Mouse (Mus musculus): ENCODE data around the gene Serpinb9. TPM values are rescaled to one million over a fixed set of nuclear protein-coding genes. Genes with fewer than 3 reads are reported as not detected.
"Not testable (repeated sequence)": the region's sequence is repeated elsewhere in the genome, so short reads cannot be mapped to it uniquely, and the experiment has no call there.

Gene Serpinb9
- polyA plus RNA-seq (2014; fragmentation: Nextera tagmentation; extraction: Ambion mirVana): 9.5 and 9.7 TPM in 2 replicates

DNA sequence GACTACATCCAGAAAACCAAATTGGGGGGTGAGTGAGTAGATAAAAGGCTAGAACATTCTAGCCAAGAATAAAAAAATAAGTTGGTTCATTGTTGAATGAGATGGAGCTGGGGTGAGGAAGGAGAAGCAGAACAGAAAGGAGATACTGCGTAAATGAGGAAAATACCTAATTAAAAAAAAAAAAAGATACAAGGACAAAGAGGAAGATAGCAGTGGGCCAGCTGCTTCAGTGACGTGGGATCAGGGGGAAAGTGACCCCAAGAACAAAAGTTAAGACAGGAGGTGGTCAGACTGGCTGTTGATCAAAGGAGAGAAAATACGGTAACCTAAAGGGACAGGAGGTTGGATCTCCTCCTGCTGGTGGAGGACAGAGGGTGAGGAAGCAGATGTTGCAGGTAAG lies at the start of gene Serpinb9:
Gene Serpinb9 (plus strand): TSS at position 301 of the 400 bp plus-strand sequence.
- Histone ChIP-seq H3K4me3 (ENCODE audit: low read depth, low read length) (peak within 1 kb of the TSS; percentile 22), H3K4me2 (replicated peaks; ENCODE audit: low read depth, low read length) (peak within 1 kb of the TSS; percentile 44), H3K9me3 (ENCODE audit: control insufficient read depth, low read depth, low read length) (no peaks in the 10 kb centered on the region), H3K27ac (ENCODE audit: low read length) (peak within 1 kb of the TSS; percentile 87), H3K4me1 (ENCODE audit: control insufficient read depth, insufficient read depth, low read length) (peaks cover 13% of the 10 kb centered on the region; the same call in 1 of the 2 replicates), H3K9ac (replicated peaks; ENCODE audit: low read depth, low read length) (no peak within 1 kb of the TSS), H3K36me3 (ENCODE audit: control insufficient read depth, insufficient read depth, low read length) (no peaks in the 10 kb centered on the region), H3K27me3 (ENCODE audit: control insufficient read depth, insufficient read depth, low read length) (no peaks in the 10 kb centered on the region)
- ATAC-seq (ENCODE audit: insufficient number of reproducible peaks, insufficient read depth, low FRiP score, low read depth): no peak
- WGBS: 86% methylated on average over 3 of the region's 3 CpGs

DNA sequence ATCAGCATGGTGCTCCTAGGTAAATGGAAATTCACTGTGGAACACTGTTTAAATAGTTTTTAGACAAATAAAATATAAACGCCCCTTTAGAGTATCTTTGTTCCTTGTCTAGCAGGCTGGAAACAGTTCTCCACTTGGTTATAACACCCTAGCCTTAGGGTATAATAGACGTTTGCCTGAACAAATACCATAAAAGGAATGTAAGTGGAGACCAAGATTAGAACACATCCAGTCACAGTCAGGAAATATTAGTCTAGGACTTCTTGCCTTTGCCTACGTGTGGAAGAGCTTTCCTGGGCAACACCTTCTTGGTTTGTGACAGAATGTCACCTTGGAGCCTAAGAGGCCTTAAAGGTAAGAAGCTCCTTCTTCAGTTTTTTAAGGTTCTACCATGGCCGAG lies 46.5 kb upstream of the Serpinb9 start:
- Histone ChIP-seq H3K27me3 (ENCODE audit: control insufficient read depth, insufficient read depth, low read length) (no peaks in the 10 kb centered on the region), H3K27ac (ENCODE audit: low read length) (no peak overlapping the region), H3K4me2 (replicated peaks; ENCODE audit: low read depth, low read length) (no peak overlapping the region), H3K9ac (replicated peaks; ENCODE audit: low read depth, low read length) (no peak overlapping the region), H3K36me3 (ENCODE audit: control insufficient read depth, insufficient read depth, low read length) (no peaks in the 10 kb centered on the region), H3K9me3 (ENCODE audit: control insufficient read depth, low read depth, low read length) (no peaks in the 10 kb centered on the region), H3K4me1 (ENCODE audit: control insufficient read depth, insufficient read depth, low read length) (no peaks in the 10 kb centered on the region), H3K4me3 (ENCODE audit: low read depth, low read length) (no peak overlapping the region)
- no peak for ATAC-seq (ENCODE audit: insufficient number of reproducible peaks, insufficient read depth, low FRiP score, low read depth)
- WGBS: 60% methylated on average over 4 of the region's 4 CpGs

DNA sequence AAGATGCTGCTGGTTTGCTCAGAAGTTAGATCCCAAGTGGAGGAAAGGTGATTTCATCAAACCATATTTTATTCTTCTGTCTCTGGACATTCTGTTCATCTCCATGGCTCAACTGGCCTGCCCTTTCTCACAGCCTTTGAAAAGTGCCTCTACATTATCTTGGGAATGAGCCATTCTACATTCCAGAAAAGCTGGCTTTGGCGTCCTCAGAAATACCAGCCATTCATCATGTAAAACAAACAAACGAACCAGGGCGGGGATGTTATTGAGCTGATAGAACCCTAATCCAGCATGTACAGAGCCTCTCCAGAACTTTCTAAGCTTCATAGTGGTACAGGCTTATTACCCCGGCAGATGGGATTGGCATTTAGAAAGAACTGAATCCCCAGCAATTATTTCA lies 45.1 kb upstream of the Serpinb9 start:
- Histone ChIP-seq H3K4me3 (ENCODE audit: low read depth, low read length) (no peak overlapping the region), H3K9ac (replicated peaks; ENCODE audit: low read depth, low read length) (no peak overlapping the region), H3K36me3 (ENCODE audit: control insufficient read depth, insufficient read depth, low read length) (no peaks in the 10 kb centered on the region), H3K9me3 (ENCODE audit: control insufficient read depth, low read depth, low read length) (no peaks in the 10 kb centered on the region), H3K27me3 (ENCODE audit: control insufficient read depth, insufficient read depth, low read length) (no peaks in the 10 kb centered on the region), H3K4me2 (replicated peaks; ENCODE audit: low read depth, low read length) (no peak overlapping the region), H3K4me1 (ENCODE audit: control insufficient read depth, insufficient read depth, low read length) (no peaks in the 10 kb centered on the region), H3K27ac (ENCODE audit: low read length) (no peak overlapping the region)
- ATAC-seq (ENCODE audit: insufficient number of reproducible peaks, insufficient read depth, low FRiP score, low read depth): no peak
- WGBS: 44% methylated on average over 4 of the region's 4 CpGs

DNA sequence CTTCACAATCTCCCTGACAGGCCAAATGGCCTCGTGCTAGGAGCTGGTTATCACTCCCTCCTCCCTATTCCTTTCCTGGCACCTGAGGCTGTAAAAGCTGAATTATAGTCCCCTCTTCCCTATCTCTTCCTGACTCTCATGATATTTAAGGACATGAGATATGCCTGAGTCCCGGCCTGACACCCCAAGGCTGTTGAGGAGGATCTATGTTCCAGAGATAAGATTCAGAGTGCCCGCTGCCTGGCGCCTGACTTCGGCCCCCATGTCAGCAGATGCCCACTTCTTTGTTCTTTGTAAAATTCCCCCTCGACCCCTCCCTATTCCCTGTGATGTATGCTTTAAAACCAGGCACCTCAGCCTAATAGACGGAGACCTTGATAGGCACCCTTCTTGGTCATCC lies 44.5 kb upstream of the Serpinb9 start:
- not testable (repeated sequence) for H3K4me1 ChIP-seq (ENCODE audit: control insufficient read depth, insufficient read depth, low read length)
- 74% methylated on average over 7 of the region's 7 CpGs for WGBS

DNA sequence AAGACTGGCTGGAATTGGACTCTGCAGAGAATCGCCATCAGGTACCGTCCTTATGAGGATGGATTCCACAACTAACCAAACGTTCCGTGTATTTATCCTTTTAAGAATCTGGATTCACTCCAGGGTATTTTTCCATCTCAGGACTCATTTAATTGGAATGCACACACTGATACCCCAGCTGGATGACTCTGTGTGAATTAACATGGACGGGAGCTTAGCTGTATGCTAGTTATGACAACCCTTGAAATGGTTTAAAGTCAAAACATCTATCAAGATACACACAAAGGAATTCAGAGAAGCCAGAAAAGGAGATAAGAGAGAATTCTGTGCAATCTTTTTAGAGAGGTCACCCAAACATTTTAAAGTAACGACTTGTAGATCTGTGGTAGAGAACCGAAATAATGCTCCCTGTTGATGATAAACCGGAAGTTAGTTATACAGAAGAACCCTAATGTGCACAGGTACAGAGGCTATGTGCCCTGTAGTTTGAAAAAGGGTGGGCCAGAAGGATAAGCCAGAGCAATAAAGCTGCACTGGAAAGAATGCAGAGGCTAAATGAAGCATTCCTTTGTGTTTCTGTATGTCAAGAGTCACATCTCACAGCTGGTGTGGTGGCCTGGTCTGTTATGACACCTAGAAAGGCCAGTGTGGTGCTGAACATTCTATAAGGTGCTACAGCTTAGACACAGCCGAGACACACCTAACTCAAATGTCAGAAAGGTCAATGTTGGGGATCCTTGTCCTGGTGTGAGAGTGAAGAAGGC lies 38.9 kb upstream of the Serpinb9 start:
- no peaks in the 10 kb centered on the region for H3K36me3 ChIP-seq (ENCODE audit: control insufficient read depth, insufficient read depth, low read length)
- H3K4me3 ChIP-seq (ENCODE audit: low read depth, low read length): no peak overlapping the region
- no peak for ATAC-seq (ENCODE audit: insufficient number of reproducible peaks, insufficient read depth, low FRiP score, low read depth)
- no peak overlapping the region for H3K9ac ChIP-seq (replicated peaks; ENCODE audit: low read depth, low read length)
- peaks cover 4% of the 10 kb centered on the region; the same call in 1 of the 2 replicates for H3K4me1 ChIP-seq (ENCODE audit: control insufficient read depth, insufficient read depth, low read length)
- 59% methylated on average over 9 of the region's 9 CpGs for WGBS
- no peak overlapping the region for H3K27ac ChIP-seq (ENCODE audit: low read length)
- H3K27me3 ChIP-seq (ENCODE audit: control insufficient read depth, insufficient read depth, low read length): no peaks in the 10 kb centered on the region
- no peaks in the 10 kb centered on the region for H3K9me3 ChIP-seq (ENCODE audit: control insufficient read depth, low read depth, low read length)
- no peak overlapping the region for H3K4me2 ChIP-seq (replicated peaks; ENCODE audit: low read depth, low read length)

More for the DNA sequence above, 44.5 kb upstream of the Serpinb9 start:
- not testable (repeated sequence) for H3K27me3 ChIP-seq (ENCODE audit: control insufficient read depth, insufficient read depth, low read length); ATAC-seq (ENCODE audit: insufficient number of reproducible peaks, insufficient read depth, low FRiP score, low read depth); H3K9ac ChIP-seq (replicated peaks; ENCODE audit: low read depth, low read length); H3K4me2 ChIP-seq (replicated peaks; ENCODE audit: low read depth, low read length); H3K9me3 ChIP-seq (ENCODE audit: control insufficient read depth, low read depth, low read length); H3K4me3 ChIP-seq (ENCODE audit: low read depth, low read length); H3K36me3 ChIP-seq (ENCODE audit: control insufficient read depth, insufficient read depth, low read length); H3K27ac ChIP-seq (ENCODE audit: low read length)

DNA sequence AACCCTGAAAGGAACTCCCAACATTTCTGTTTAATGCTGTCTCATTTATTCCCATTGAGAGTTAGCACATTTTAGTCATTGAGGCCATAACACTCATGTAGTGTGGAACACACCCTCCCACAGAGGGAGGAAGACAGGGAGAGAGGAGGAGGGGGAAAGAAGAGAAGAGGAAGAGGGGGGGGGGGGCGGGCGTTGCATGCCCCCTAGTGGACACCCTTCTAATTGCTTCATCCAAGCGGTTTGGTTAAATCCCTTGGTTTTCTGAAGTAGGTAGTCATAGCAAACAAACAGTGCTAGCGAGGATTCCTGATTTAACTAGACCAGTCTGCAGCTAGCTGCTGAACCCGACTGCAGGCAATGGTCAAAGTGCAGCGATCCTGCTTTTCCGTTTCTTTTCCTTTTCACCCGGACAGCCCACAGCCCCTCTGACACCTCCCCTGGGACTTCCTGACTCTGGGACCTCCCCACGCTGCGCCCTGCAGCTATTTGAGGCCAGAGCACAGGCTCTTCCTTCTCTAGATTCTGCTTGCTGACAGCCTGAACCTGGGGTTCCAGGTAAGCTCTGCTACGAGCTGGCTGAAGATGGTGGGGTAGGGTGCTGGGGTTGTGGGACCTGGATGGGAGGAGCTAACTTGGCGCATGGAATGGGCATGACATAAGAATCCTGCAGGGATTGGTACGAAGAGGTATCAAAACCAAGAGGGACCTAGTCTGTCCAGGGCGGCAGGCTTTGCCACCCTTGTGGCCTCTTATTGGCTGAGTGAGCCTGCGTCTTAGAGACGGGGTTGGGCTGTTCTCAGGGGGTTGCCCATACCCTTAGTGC lies 37.9 kb upstream of the Serpinb9 start, which contains the start of gene Serpinb6b:
Gene Serpinb6b (plus strand): TSS at position 221 of the 823 bp plus-strand sequence.
- ATAC-seq (ENCODE audit: insufficient number of reproducible peaks, insufficient read depth, low FRiP score, low read depth): peak; percentile 28; the same call in 1 of the 2 replicates

DNA sequence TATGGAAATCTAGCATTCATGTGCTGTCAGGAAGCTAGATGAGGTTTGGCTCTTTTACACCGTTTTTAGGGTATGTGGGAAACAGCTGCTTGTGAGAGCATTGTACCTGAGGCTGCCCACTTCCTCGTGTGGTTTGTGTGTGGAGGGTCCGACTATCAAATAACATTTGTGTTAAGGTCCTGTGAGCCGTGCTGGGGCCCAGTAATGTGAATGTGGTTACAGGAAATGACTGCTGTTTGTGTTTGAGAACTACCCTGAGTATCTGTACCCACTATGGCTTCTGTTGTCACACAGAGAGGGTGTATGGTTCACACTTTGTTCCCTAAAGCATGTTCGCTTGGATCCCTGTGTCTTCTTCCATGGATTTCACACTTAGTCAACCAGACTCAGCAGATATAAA lies 36.9 kb upstream of the Serpinb9 start:
- no peaks in the 10 kb centered on the region for H3K36me3 ChIP-seq (ENCODE audit: control insufficient read depth, insufficient read depth, low read length)
- no peaks in the 10 kb centered on the region for H3K27me3 ChIP-seq (ENCODE audit: control insufficient read depth, insufficient read depth, low read length)
- H3K4me2 ChIP-seq (replicated peaks; ENCODE audit: low read depth, low read length): no peak overlapping the region
- 70% methylated on average over 5 of the region's 5 CpGs for WGBS
- H3K9ac ChIP-seq (replicated peaks; ENCODE audit: low read depth, low read length): no peak overlapping the region
- H3K4me1 ChIP-seq (ENCODE audit: control insufficient read depth, insufficient read depth, low read length): peaks cover 4% of the 10 kb centered on the region; the same call in 1 of the 2 replicates
- H3K27ac ChIP-seq (ENCODE audit: low read length): no peak overlapping the region
- no peak for ATAC-seq (ENCODE audit: insufficient number of reproducible peaks, insufficient read depth, low FRiP score, low read depth)
- no peaks in the 10 kb centered on the region for H3K9me3 ChIP-seq (ENCODE audit: control insufficient read depth, low read depth, low read length)
- no peak overlapping the region for H3K4me3 ChIP-seq (ENCODE audit: low read depth, low read length)

More for the DNA sequence above, 37.9 kb upstream of the Serpinb9 start, which contains the start of gene Serpinb6b:
- Histone ChIP-seq H3K4me3 (ENCODE audit: low read depth, low read length) (peak within 1 kb of the TSS; percentile 25), H3K27ac (ENCODE audit: low read length) (no peak within 1 kb of the TSS), H3K36me3 (ENCODE audit: control insufficient read depth, insufficient read depth, low read length) (no peaks in the 10 kb centered on the region), H3K9ac (replicated peaks; ENCODE audit: low read depth, low read length) (no peak within 1 kb of the TSS; the same call in 1 of the 2 replicates), H3K4me1 (ENCODE audit: control insufficient read depth, insufficient read depth, low read length) (peaks cover 4% of the 10 kb centered on the region; the same call in 1 of the 2 replicates), H3K9me3 (ENCODE audit: control insufficient read depth, low read depth, low read length) (no peaks in the 10 kb centered on the region), H3K27me3 (ENCODE audit: control insufficient read depth, insufficient read depth, low read length) (no peaks in the 10 kb centered on the region), H3K4me2 (replicated peaks; ENCODE audit: low read depth, low read length) (peak within 1 kb of the TSS; percentile 39)
- 39% methylated on average over 16 of the region's 16 CpGs for WGBS

DNA sequence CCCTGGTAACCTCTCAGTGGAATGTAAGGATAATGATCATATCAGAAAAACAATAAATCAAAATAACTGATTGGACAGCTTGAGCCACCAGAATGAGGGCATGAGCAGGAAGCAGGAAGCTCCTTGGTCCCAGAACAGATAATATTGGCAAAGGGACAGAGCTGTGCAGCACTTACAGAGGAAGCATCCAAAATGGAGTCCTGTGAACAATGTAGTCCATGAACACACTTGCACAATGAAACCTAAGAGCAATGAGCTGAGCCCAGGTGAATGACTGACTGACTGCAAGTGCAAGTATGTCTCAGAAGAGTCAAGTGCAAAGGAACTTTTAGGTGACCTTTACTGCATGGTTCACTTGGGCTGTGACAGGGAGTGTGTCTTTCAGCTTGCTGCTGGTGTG lies 35.8 kb upstream of the Serpinb9 start:
- H3K4me2 ChIP-seq (replicated peaks; ENCODE audit: low read depth, low read length): no peak overlapping the region
- H3K4me3 ChIP-seq (ENCODE audit: low read depth, low read length): no peak overlapping the region
- no peaks in the 10 kb centered on the region for H3K27me3 ChIP-seq (ENCODE audit: control insufficient read depth, insufficient read depth, low read length)
- H3K4me1 ChIP-seq (ENCODE audit: control insufficient read depth, insufficient read depth, low read length): peaks cover 4% of the 10 kb centered on the region; the same call in 1 of the 2 replicates
- no peaks in the 10 kb centered on the region for H3K9me3 ChIP-seq (ENCODE audit: control insufficient read depth, low read depth, low read length)
- no peak overlapping the region for H3K9ac ChIP-seq (replicated peaks; ENCODE audit: low read depth, low read length)
- no peak overlapping the region for H3K27ac ChIP-seq (ENCODE audit: low read length)
- no peak for ATAC-seq (ENCODE audit: insufficient number of reproducible peaks, insufficient read depth, low FRiP score, low read depth)
- no peaks in the 10 kb centered on the region for H3K36me3 ChIP-seq (ENCODE audit: control insufficient read depth, insufficient read depth, low read length)
